Mouse (Mus musculus) spleen, postnatal 14 days (tissue): Measurements from ENCODE around the gene Usp30.

Experiments
- DNase-seq, 2 experiments: peaks; one replicate each; pipeline ENCODE4 v3.0.0; 2021 to 2022; ENCODE audit warnings: low spot score in 2 of 2

The Usp30 gene

GRCm38 (mm10) chr5:114155168-114155933 is 90.1 kb downstream of the Usp30 start:
- DNase-seq = no peak

DNA sequence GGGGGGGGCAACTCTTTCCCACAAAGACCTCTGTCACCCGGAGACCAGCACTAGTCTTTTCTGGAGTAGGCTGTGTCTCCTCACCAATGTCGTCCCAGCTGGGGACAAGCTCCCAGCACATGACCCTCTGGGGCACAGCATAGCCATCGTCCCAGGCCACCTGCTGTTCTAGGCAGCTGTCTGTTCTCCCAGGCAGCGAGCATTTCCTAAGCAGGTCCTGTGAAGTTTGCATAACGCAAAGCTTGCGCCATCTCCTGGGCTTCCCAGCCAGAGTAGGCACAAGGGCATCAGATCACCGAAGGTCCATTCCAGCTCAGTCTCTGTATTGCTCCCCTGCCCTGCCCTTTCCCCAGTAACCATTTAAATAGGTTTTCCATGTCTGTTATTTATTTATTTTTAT is 92.0 kb downstream of the Usp30 start:
- no peak for DNase-seq

DNA sequence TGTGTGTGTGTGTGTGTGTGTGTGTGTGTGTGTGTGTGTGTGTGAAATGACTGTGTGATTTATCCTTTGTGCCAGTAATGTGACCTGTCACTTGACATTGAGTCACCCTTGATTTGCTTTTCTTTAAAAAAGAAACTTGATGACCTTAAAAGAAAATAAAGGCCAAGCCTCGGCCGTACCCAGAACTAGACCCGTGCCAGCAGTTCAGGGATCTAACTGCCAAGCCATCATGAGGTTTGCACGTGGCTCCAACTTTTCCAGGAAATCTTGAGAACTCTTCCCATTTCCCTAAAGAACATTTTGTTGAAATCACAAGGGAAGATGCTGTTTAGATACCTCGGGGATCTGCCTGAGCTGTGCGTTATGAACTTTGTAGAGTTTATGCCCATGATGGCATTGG is 96.2 kb downstream of the Usp30 start:
- no peak for DNase-seq

DNA sequence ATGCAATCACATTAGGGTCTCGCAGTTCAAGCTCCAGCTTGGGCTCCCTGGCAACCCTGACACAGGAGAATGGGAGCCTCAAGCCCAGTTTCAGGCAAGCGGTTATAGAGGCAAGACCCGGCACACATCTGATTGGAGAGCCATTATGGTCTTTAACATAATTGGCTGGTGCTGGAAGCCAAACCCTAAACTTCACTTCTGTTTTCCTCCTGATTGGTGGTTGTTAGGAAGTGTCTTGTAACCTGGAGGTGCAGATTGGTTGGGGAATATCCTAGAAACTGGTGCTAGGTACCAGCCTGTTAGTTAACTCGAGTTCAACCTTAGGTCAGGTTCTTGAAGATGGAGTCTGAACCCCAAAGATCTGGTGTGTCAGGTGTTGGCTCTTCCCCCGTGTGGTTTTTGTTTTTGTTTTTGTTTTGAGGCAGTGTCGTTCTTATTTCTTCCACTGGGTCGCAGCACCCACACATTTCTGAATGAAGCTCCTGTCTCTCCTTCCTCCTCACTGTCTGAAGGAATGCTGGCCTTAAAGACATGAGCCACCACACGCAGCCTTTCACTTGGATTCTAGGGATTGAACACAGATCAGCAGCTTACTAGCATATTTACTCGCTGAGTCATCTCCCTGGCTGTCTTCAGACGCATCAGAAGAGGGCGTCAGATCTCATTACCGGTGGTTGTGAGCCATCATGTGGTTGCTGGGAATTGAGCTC is 97.0 kb downstream of the Usp30 start:
- DNase-seq = no peak

GRCm38 (mm10) chr5:114163117-114163696 is 97.9 kb downstream of the Usp30 start:
- DNase-seq = no peak

DNA sequence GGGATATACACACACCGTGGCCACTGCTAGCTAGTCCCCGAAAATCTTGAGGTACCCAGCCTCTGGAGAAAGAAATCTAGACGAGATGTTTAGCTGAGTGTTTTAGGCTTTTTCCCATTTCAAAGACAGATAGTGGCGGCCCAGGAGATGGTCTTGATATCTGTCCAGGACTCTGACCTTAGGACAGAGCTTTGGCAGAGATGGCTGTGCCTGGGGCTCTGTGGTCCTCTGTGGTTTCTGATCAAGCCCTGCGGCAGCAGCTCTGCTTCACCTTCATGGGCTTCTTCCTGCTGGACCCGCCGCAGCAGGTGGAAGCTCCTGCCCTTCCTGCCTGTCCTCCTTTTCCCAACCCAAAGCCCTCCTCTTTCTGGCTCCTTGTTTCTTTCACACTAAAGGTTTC is 105.1 kb downstream of the Usp30 start:
- DNase-seq = no peak

GRCm38 (mm10) chr5:114172936-114173335 is 107.7 kb downstream of the Usp30 start:
- no peak for DNase-seq

DNA sequence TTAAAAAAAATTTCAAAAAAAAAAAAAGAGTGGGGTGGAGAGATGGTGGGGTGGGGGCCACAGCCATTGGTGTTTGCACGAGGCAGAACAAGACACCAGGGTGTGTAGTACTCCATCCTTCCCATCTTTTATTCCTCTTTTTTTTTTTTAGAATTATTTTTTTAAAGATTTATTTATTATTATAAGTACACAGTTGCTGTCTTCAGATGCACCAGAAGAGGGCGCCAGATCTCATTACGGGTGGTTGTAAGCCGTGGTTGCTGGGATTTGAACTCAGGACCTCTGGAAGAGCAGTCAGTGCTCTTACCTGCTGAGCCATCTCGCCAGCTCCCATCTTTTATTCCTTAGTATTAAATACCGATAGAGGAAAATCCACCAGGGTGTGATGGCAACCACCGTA is 108.2 kb downstream of the Usp30 start:
- no peak for DNase-seq

GRCm38 (mm10) chr5:114173877-114174581 is 108.8 kb downstream of the Usp30 start:
- DNase-seq = no peak
